Mouse (Mus musculus) adrenal gland, adult 2 months (tissue): ENCODE data around the gene Fez2. TPM values are rescaled to one million over a fixed set of nuclear protein-coding genes. Genes with fewer than 3 reads are reported as not detected.

ENCODE experiments used
- DNase-seq: peaks from one replicate; pipeline ENCODE4 v3.0.0; 2021
- polyA plus RNA-seq: library from polyadenylated mRNA; depleted of rRNA; stranded (reverse); fragments of >200 nt; gene quantifications from 2 replicates; pipeline ENCODE4 v1.2.3, GENCODE M21; 2012
- total RNA-seq, 2 experiments: library from RNA; stranded (reverse); gene quantifications; 2 replicates each; pipeline ENCODE4 v1.2.3; 2021

Gene Fez2
- total and polyA plus RNA-seq, 3 experiments = 38.3 to 70.7 (median 59.1) TPM

DNA sequence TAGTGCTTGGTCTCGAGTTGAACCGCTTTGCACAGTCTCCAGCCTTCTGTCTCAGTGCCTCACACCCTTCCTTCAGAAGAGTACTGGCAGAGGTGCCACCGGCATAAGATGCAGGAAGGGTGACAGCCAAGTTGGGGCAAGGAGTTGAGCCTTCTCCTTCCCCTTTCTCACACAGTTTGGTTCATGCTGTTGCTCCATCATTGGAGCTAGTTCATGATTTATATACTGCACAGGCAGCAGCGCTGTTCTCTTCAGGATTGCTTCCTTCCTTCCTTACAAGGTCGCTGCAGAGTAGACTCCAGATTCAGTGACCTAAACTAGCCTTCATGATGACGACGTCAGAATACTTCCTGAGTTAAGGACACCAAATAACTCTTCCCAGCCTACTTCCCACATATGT is 51.9 kb downstream of the Fez2 start:
- DNase-seq = no peak

DNA sequence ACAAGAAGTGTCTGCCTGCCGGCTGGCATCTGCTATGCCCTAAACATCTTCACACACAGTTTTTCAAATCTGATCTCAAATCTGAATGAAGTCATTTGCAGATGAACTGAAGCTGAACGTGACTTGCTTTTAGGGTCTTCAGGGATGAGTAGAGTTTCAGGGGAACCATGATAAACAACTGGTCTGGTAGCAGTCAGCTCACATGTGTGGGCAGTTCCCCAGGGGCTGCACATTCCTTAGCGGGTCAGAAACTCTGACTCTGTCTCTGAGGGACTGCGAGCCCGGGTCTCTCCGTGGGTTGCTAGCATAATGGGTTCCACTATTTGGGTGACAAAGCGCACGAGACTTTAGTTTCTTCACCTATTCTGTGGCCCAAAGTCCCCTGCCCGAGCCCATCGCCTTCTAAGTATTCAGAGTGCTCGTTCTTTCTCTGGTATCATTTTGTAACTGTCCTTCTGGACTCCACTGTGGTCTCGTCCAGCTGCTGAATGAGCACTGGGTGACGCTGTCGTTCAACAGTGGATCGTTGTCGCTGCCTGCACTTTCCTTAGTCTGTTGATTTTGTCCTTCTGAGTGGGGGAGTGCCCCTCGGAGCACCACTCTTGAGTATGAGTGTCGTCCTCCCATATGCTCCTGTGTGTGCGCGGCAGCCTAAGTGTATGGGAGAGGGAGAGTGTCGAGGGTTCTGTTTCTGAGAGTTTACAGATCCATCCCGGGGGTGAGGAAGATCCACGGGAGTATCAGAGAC is 53.2 kb downstream of the Fez2 start:
- DNase-seq = no peak

DNA sequence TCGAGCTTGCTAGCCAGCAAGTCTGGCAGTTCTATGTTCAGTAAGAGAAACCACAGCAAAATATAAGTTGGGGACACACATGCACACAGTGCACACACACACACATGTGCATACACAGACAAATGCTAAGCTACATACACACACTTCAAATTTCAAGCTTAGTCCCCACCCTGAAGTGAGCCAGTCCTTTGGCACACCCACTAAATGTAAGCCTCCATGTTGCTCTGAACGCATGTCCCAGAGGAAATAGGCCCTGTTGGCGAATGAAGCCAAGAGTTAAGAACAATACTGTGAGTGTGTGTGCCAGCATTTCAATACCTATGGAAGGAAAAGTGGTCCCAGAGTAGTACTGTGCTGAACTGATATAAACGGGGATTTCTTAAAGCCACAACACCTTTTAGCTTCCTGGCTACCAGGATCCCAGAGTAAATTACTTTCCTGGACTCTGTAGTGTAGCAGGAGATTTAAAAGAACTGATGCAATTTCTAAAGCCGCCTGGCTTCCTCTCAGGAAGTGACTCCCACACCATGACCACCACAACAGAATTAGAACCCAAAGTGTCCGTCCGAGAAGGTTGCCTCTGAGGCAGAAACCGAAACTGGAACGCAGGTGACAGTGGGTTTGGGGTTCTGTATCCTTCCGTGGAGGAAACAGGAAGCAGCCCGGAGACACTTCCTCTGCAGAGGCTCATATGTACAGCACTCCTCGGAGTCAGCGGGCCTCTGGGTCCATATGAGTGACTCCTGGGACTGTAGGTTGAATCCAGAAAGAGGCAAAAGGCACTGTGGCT is 55.8 kb downstream of the Fez2 start:
- peak; percentile 45 for DNase-seq

DNA sequence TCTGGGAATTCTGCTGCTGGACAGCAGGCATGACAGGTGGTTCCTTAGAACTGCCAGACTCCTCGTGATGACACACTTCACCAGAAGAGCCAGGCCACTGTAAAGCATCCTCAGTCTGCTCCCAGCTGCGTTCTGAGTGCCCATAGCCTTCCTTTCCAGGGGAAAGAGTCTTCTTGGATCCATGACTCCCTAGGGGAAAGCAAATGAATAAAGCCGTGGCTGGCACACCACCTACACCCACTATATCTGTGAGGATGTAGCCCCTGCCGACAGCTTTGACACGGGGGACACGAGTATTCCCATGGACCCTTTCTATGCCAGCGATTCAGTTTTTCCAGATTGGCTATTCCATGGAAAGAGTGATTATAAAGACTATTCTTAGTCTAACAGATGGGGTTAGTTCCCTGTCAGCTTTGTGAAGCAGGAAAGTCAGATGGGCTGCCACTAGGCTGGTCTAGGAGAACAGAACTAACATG is 59.7 kb downstream of the Fez2 start:
- DNase-seq = no peak

DNA sequence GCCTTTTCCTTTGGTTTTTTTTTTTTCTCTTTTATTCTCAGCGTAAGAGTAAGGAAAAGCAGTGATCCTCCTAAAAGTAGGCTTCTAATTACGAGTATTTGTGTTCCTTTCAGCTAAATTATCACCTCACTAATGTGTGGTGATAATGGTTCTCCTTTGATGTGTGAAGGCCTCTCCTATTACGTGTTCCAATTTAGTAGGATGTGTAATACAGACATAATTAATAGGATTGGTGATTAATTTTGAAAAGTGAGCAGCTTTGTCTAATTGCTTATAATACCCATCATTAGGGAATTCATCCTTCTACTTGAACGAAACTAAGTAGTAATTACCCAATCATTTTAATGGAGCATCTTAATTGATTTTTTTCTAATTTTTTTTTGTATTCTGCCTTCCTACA is 60.2 kb downstream of the Fez2 start:
- no peak for DNase-seq

DNA sequence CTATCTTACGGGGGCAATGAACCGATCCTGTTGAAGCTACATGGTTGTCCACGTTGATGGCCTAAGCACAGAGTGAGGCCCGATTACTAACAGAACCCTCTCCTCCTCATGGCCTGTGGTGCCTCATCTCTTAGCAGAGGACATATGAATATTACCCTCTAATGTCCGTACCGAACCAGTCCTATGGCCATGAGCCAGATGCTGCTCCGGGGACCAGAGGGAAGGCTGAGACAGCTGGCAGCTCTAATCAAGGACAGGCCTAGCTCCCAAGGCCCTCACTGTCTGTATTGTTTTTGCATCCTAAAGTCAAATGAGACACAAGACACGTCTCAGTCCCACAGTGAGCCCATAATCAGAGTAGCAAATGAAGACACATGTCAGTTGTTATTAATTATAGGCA is 62.3 kb downstream of the Fez2 start:
- peak; percentile 19 for DNase-seq

DNA sequence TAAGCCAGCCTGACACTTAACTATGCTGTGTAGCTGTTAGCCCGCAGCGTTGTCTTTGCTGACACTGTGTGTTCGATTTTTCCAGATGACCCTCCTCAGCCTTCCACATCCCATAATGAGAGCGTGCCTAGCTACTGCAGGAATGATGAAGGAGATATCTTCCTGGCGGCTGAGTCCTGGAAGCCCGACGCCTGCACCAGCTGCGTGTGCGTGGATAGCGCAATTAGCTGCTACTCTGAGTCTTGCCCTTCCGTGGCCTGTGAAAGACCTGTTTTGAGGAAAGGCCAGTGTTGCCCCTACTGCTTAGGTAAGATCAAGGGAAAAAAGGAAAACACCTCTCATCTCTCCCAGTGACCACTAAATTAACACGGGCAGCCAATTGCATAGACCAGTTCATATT is 63.1 kb downstream of the Fez2 start:
- no peak for DNase-seq

DNA sequence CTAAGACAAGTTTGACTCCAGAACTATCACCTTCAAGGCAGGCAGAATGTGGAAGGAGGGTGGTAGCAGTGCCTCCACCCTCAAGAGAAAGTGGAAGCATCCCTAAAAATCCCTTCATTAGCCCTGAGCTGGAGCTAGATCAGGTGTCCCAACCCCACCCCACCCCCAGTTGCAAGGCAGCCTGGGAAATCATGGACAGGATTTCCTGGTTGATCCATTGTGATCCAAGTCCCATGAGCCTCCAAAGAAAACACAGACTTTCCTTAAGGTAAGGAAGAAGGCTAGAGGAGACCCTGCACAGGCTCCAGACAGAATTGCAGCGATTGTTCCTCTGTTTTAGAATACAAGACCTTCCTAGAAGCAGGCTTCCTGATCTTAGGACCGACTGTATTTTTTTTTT is 63.5 kb downstream of the Fez2 start:
- DNase-seq = no peak

DNA sequence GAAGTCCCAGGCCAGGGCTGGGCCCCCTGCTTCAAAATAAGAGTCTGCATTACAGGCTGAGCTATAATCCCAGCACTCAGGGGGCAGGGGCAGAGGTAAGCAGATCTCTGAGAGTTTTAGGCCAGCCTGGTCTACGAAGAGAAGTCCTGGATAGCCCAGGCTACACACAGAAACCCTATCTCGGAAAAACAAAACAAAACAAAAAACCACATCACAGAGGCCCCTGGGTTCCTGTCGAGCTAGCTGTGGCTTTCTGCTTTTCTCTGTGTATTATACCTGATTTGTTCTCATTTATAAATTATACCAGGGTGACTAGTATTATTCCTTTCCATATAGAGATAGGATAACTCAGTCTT is 65.5 kb downstream of the Fez2 start:
- no peak for DNase-seq

DNA sequence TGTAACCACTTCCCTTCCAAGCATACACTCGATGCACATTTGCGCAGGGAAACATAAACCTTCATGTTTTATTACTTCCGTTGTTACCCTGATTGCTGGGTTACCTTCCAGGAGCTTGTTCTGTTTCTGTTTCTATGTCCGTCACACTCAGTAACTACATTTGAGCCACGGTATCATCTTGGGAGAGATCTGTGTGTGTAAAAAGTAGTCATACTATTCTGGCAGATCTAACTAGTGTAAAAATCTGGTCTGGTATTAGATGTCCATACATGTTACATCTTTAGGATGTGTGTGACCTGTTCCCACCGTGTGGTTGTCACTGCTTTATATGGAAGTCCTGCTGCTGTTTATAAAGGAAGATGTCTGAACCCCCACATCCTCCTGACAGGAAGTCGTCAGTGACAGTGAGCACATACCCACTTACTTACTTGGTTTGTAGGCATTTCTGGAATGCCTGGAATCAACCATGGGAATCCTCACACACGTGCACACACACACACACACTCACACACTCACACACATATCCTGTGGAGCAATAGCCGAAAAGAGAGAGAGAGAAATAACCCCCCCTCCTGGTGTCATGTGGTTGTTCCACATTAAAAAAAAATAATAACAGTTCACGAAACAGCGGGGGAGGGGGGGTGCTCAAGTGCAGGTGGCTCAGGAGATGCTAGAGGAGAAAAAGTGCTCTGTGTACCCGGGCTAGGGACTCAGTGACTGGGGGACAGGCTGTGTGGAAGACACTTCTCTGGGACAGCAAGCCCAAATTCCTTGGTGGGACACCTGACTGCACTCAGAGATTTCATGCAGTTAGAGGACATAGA is 66.1 kb downstream of the Fez2 start:
- DNase-seq = no peak

DNA sequence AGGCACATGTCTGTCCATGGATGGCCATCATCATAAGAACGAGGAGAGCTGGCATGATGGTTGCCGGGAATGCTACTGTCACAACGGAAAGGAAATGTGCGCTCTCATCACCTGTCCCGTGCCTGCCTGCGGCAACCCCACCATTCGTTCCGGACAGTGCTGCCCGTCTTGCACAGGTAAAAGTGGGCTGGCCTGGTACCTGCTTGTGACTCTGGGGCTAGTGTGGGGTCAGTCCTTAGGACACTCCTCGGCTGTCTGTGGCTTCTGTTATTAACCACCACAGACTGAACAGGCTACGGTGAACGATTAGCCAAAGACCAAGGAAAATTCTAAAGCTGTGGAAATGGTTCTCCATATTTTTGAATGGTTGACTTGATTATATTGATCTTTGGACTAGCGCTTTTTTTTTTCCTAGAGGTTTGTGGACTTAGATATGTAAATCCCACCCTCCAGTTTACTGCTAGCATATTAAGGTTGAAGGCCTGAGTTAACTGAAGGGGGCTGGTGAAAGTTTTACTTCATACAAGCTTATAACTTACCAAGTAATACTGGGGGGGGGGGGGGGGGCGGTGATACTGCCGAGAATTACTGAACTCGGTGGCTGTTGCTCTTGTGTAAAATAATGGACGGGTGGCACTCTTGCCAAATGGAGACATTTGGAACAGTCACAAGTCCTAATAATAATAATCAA is 70.7 kb downstream of the Fez2 start:
- no peak for DNase-seq

DNA sequence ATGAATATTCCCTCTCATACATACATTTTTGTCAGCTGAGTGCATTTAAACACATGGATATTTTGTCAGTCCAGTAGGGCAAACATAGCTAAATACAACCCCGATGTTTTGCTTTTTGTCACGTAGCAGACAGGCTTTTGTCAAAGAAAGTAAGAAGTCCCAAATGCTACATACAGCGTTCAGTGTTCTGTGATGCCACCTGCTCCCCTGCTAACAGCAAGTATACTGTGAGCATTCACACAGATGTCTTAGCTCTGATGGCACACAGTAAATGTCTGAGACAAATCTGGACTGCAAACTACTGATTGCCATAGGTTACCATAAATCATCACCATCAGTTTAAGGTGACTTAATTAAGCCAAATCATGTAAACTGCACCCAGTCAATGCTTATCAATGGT is 74.3 kb downstream of the Fez2 start:
- DNase-seq = no peak

DNA sequence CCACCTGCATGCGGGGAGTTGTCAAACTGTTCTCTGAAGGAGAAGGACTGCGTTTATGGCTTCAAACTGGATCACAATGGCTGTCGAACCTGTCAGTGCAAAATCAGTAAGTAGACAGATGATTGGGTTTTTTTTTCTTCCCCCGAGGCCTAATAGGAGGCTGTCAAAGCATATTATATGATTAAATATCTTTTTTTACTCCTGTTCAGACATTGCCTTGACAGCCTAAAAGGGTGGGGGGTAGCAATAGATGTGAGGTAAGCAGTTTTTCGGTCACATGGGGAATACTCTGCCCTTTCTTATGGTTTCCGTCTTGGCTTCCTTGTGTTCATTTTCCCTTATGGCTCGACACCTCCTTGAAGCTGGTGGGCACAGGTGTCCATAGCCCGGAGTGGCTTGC is 82.7 kb downstream of the Fez2 start:
- DNase-seq = no peak

DNA sequence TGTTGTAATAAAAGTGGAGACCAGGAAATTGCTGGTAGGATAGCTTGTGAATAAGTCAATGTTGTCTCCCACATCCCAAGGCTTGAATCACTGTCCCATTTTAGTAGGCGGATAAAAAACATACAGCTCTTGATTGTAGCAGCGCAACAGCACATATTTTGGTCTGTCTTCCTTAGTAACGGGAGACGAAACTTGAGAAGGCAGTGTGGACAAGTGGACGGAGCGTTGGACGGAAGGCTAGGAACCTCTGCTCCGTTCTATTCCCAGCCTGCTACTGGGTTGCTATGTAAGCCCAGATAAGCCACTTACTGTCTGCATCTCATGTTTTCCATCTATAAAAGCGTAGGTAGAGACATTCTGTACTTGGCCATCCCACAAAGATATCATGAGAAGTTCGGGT is 84.7 kb downstream of the Fez2 start:
- DNase-seq = no peak

DNA sequence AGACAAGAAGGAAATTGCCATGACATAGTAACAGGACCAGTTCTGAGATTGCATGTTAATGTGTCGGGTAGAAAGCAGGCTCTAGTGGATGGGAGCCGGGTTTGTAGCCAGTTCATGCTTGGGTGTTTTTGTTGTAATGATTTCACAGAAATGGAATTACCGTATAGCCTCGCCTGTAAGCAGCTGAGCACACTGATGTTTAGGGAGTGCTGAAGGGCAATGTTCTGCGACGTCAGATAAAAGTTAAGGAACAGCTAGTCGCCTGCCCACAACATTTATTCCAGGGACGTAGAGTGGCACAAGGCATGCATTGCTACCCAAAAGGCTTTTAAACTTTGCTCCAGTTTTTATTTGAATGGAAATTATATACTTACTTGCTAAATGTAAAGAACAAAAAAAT is 86.5 kb downstream of the Fez2 start:
- no peak for DNase-seq

DNA sequence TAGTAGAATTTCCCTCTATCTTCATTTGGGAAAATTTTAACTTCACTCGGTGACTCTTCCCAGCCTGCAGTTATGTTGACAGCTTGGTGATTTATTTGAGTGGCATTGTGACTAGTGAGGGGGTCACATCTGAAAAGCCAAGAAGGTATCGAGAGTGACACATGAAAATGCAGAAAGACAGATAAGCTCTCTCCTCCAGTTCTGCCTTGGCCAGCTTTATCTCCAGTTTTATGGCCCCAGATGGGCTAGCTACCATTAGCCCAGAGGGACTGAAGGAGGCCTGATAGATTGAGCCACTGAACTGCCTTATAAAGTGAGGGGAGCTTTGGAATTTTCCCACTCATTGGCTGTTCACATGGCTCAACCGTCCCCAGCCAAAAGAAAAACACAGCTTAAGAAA is 89.7 kb downstream of the Fez2 start:
- DNase-seq = no peak

DNA sequence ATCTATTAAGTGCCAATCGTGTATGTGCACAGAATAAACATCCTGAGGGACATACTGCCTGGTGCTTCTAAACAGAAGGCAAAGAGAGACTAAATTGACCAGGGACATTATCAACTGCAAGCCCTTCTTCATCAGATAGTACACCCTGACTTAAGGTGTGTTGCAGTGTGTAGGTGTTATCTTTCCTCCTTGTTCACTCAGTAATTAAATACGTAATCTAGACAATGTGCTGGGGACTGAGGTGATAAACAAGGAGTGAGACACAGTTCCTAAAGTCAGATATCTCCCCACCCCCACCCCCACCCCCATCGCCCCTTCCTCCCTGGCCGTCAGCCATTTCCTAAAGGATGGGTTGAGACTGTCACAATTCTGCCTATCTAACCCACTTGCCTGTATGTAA is 90.8 kb downstream of the Fez2 start:
- DNase-seq = no peak

DNA sequence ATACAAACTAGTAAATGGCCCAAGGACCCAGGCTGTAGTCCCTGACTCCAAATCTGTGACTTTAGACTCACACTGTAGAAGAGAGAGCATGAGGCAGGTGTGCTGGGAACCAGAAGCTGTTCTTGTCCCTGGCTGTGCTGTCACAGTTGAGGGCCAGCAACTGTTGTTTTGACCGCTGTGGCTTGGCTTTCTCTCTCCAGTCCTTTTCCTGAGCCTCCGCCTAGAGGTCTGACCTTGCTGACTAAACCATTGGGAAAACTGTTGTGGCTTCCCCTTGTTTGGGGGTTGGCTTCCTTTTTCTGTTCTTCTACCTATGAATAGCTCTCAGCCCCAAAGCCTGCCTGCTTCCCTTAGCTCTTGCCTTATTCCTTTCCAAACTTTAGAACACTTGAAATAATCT is 91.6 kb downstream of the Fez2 start:
- DNase-seq = peak; percentile 41

DNA sequence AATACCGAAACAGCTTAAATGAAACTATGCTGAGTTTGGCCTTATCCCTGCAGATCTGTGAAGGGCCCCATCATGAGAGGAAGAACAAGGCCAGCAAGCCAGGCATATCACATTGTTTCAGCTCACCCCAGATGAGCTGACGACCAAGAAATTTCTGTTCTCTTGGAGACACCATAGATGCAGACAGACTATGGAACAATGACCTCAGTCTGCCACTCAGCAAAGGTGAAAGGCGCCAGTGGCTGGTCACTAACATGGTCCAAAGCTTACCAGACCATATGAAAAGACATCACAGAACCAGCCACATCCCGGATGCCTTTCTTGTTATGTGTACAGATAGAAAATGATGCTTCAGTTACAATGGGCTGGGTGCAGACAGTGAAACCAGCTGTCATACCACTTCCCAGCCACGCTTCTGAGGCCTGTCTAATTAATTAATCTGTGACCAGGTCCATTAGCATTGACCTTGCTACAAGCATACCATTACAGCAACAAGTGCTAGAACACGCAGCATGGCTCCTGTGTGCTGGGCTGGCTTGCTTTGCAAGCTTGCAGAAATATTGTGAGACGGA is 92.1 kb downstream of the Fez2 start:
- no peak for DNase-seq

DNA sequence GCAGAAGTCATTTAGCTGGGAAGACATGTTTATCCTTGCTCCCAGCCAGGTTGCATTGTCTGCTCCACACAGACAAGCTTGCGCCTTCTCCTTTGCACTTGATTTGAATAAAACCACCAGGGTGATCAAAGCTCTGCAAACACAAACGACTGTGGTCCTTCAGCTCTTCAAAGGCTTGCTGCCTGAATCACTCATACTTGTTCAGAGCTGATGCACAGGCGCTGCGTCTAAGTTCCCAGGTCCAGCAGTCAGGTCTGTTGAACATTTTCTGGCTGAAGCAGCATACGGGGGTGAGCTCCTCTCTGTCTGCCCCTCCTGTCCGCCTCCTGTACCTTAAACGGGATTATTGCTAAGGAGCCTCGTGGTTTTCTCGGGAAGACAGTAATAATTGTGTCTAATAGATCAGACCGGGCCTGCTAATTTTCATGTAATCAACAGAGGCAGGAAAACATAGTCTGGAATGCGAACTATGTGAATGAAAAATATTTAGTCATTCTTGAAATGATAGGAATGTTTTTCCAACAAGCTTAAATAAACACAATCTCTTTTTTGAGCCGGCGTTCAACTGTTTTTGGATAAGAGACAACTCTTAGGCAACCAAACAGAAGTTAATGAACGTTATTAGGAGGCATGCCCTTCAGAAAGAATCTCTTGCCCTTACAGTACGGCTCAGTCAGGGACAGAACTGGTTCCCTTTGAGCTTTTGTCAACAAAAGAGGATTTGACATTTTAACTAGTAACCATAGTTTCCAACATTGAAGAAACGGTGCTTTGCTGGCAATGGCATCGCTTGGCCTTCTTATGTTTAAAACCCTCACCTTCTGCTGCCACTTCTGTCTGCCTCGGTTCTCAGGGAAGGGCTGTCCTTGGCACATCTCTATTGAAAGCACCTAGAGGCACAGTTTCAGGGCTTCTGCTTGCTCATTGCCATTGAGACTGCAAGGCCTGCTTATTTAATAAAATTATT is 95.3 kb downstream of the Fez2 start:
- DNase-seq = peak; percentile 16
